Mouse (Mus musculus) layer of hippocampus, postnatal 25 days (tissue): ENCODE measurements at regions not wholly inside any gene's neighbourhood (a gene's known extent, or its start where the extent isn't known, plus 50 kb on each side); places are given as distances from the start of the nearest gene placed in this dataset.
A peak's percentile ranks its signal among the peaks of the same experiment; 100 is the strongest.
"Not testable (repeated sequence)": the region's sequence is repeated elsewhere in the genome, so short reads cannot be mapped to it uniquely, and the experiment has no call there.

Experiments used
- DNase-seq, 2 experiments: peaks; one replicate each; pipeline ENCODE4 v3.0.0; 2022; ENCODE audit warnings: mixed read lengths in 2 of 2, low spot score in 1 of 2; ENCODE audit errors: extremely low spot score in 1 of 2

DNA sequence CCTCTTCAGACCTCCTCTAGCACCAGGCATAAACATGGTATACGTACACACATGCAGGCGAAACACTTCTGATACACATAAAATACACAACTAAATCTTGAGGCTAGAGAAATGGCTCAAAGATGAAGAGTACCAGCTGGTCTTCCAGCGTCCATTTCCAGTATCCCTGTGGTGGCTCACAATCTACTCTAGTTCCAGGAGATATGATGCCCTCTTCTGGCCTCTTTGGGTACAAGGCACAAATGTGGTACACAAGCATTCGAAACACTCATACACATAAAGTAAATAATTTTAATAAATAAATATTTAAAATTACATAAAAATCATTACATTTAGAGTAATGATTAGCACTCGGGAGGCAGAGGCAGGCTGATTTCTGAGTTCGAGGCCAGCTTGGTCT, 50.7 kb upstream of the Rabgap1l start:
- no peak for DNase-seq

- DNase-seq, result not testable (repeated sequence)
Measured at GRCm38 (mm10) chr1:160844709-160845108, 51.7 kb upstream of the Rabgap1l start.

DNA sequence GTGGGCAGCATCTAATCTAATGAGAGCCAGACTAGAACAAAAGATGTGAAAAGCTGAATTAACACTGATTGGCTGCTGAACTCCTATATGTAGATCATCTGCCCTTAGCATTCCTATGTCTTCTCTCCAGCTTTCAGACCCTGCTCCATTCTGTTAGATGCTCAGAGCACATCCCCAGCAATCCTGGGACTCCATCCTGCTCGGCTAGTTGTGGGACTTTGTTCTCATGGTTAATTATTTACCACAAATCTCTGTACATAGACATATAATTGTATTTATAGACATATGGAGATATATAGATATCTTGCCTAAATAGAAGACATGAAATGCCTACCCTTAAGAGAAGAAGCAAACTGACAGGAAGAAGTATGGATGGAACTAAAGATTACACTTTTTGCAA, 55.5 kb upstream of the Rc3h1 start:
- DNase-seq, result no peak

DNA sequence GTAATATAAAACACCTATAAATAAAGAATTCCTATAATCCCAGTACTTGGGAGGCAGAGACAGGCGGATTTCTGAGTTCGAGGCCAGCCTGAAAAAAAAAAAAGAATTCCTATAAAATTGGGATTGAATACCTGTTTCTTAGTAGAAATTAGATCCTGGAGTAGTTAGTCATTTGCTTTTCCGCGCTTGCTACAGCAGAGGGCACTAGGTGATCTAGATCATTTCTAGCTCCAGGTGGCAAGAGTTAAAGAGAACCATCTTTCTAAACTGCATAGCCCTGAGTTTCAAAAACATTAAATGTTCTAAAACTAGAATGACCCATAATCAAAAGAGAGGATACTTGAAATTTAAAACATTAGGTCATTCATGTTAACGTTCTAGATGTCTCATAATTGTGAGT, 51.8 kb upstream of the Rc3h1 start:
- DNase-seq, result no peak

DNA sequence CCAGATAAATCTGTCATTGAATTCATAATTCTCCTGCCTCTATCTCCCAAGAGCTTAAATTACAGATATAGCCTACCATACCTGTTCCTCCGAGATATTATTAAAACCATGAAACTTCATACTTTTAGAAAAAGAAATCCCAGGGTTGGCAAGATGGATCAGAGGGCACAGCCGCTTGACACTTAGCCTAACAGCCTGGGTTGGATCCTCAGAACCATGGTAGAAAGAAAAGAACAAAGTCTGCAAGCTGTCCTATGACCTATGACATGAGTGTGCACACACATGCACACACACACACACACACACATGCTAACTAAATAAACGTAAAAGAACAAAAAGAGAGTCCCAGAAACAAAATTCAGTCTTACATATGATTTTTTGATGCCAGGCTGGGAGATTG, 50.8 kb upstream of the Rc3h1 start:
- DNase-seq, result no peak

DNA sequence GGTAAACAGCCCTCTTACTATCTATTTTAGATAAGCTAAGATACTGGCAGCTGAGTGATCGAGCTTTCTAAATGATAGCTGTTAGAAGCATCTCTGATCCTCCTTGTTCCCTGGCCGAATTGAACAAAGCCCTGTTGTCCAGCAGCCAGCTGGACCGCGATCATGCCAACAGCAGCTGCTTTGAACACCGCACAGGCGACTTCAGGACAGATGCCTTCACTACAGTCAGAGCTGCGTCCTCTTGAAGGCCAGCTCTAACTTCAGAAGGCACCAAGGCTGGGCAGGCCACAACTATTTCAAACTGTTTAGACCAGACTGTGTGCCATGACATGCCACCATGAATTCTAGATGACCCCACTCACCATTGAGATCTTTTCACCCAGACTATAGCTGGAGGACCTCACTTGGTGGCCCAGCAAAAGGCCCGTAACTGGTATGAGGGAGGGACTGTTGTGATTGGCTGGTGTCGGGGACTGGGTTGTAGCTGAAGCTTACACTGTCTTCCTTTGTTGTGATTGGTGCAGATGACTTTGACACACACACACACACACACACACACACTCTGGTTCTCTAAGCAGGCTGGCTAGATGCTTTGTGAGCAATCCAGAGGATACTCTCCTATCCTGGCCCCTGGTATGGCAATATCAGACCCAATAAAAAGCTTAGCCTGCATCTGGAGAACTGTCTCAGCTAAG, 50.1 kb upstream of the Rc3h1 start:
- DNase-seq, result peak; percentile 5 to 11
